Mouse (Mus musculus) thymus, adult 2 months (tissue): ENCODE data around the gene Ubl4b.

Source experiments
- CTCF ChIP-seq: fragments of 200-500 bp; IDR thresholded peaks from 2 replicates; pipeline ENCODE4 v1.5.1; 2012; ENCODE audit warnings: mild to moderate bottlenecking, control low read depth, low read length, moderate library complexity, borderline replicate concordance; ENCODE audit not compliant: control insufficient read depth, poor library complexity, insufficient read depth; ENCODE audit errors: extremely low read depth
- POLR2A ChIP-seq: fragments of 200-500 bp; IDR thresholded peaks from 2 replicates; pipeline ENCODE4 v1.6.1; 2012; ENCODE audit warnings: mild to moderate bottlenecking, low read length, control low read depth, moderate library complexity; ENCODE audit not compliant: control insufficient read depth, poor library complexity, insufficient read depth; ENCODE audit errors: extremely low read depth

GRCm38 (mm10) chr3:107545278-107545677 lies 9.6 kb downstream of the Ubl4b start:
- TF ChIP-seq CTCF (no peak), POLR2A (no peak)
